Mouse (Mus musculus) cortical plate, adult 2 months (tissue): ENCODE data around the gene Etv6.

Experiments used
- CTCF ChIP-seq: fragments of 200-500 bp; IDR thresholded peaks from 2 replicates; pipeline ENCODE4 v1.5.1; 2011; ENCODE audit warnings: mild to moderate bottlenecking, control low read depth, low read length; ENCODE audit not compliant: insufficient read depth; ENCODE audit errors: extremely low read depth
- POLR2A ChIP-seq: fragments of 200-500 bp; IDR thresholded peaks from 2 replicates; pipeline ENCODE4 v1.6.1; 2011; ENCODE audit warnings: mild to moderate bottlenecking, low read length, control low read depth; ENCODE audit not compliant: insufficient read depth; ENCODE audit errors: extremely low read depth

GRCm38 (mm10) chr6:134148443-134148942, 113.0 kb downstream of the Etv6 start:
- TF ChIP-seq CTCF (no peak), POLR2A (no peak)
